15 mouse cellular contexts compared by ENCODE assay signal in genomic region chr19:36909150-36909549, GRCm38 (mm10).
"Had no signal": no experiment of that assay in that cellular context is flagged by ENCODE, and none has a peak within 500 bp of the region (broad histone marks: within the 10 kb centered on the region; RNA-seq: fewer than 3 reads in every experiment).

No protein-coding gene starts in this region.

- H3K4me2 ChIP-seq: embryonic facial prominence, embryonic 12.5 days; embryonic facial prominence, embryonic 13.5 days; embryonic facial prominence, embryonic 15.5 days; forebrain, embryonic 12.5 days; forebrain, embryonic 13.5 days; forebrain, embryonic 15.5 days had no signal

- H3K4me1 ChIP-seq: embryonic facial prominence, embryonic 12.5 days had no signal

- ATAC-seq: forebrain, embryonic 16.5 days had no signal

- H3K9me3 ChIP-seq: embryonic facial prominence, embryonic 10.5 days; embryonic facial prominence, embryonic 12.5 days; embryonic facial prominence, embryonic 13.5 days; embryonic facial prominence, embryonic 15.5 days; forebrain, embryonic 12.5 days; forebrain, embryonic 13.5 days; forebrain, embryonic 15.5 days; heart, embryonic 10.5 days had no signal

- H3K36me3 ChIP-seq: embryonic facial prominence, embryonic 10.5 days; embryonic facial prominence, embryonic 12.5 days; embryonic facial prominence, embryonic 13.5 days; embryonic facial prominence, embryonic 15.5 days; forebrain, embryonic 12.5 days; forebrain, embryonic 15.5 days; heart, embryonic 10.5 days had no signal

- H3K27ac ChIP-seq: embryonic facial prominence, embryonic 12.5 days; embryonic facial prominence, embryonic 13.5 days; embryonic facial prominence, embryonic 15.5 days; forebrain, embryonic 12.5 days; forebrain, embryonic 13.5 days; forebrain, embryonic 15.5 days; gastrocnemius, adult 2 months; heart, adult 2 months; heart, embryonic 10.5 days had no signal

- H3K4me3 ChIP-seq: embryonic facial prominence, embryonic 10.5 days; embryonic facial prominence, embryonic 12.5 days; embryonic facial prominence, embryonic 13.5 days; embryonic facial prominence, embryonic 15.5 days; erythroblast, embryonic 14.5 days; forebrain, embryonic 10.5 days; forebrain, embryonic 12.5 days; forebrain, embryonic 13.5 days; forebrain, embryonic 15.5 days; gastrocnemius, adult 2 months; heart, adult 2 months; heart, embryonic 10.5 days had no signal

- H3K9ac ChIP-seq: embryonic facial prominence, embryonic 12.5 days; embryonic facial prominence, embryonic 13.5 days; embryonic facial prominence, embryonic 15.5 days; forebrain, embryonic 12.5 days; forebrain, embryonic 13.5 days; forebrain, embryonic 15.5 days; forebrain, postnatal 0 days had no signal

- H3K27me3 ChIP-seq: embryonic facial prominence, embryonic 12.5 days; embryonic facial prominence, embryonic 13.5 days; embryonic facial prominence, embryonic 15.5 days; forebrain, embryonic 12.5 days; forebrain, embryonic 13.5 days; forebrain, embryonic 15.5 days had no signal

- DNase-seq: gastrocnemius, postnatal 25 days had no signal
